Mouse (Mus musculus): ENCODE measurements around the gene Ang. TPM values are rescaled to one million over a fixed set of nuclear protein-coding genes. Genes with fewer than 3 reads are reported as not detected.

Gene Ang
- total RNA-seq, 1 experiment: 1.2 TPM

- no peaks in the 10 kb centered on the region for H3K36me3 ChIP-seq (ENCODE audit: control insufficient read depth, insufficient read depth, low read length, poor library complexity, severe bottlenecking)
- H3K9me3 ChIP-seq (ENCODE audit: control insufficient read depth, insufficient read depth, low read depth, low read length): no peaks in the 10 kb centered on the region
- in situ Hi-C loops (cut with MboI; ENCODE audit: low sequenced_read_pairs in 2 of 2, unreplicated experiment in 2 of 2): loop anchor here in 1 of 2 experiments (25.0 kb wide), 1 partner anchor 677 kb away; the partner anchor contains the start of gene Ang4
- no peak overlapping the region for H3K9ac ChIP-seq (ENCODE audit: insufficient read depth, low read depth, low read length, poor library complexity, severe bottlenecking)
- H3K27ac ChIP-seq (ENCODE audit: insufficient read depth, low read depth, low read length, poor library complexity, severe bottlenecking): no peak overlapping the region
- no peak for DNase-seq (ENCODE audit: low read depth, low spot score)
- no peak overlapping the region for H3K4me3 ChIP-seq (ENCODE audit: insufficient read depth in 1 of 2, low read depth in 1 of 2, low read length in 2 of 2, poor library complexity in 1 of 2, severe bottlenecking in 1 of 2)
- no peak for TF ChIP-seq HCFC1 (IDR thresholded peaks at IDR 0.05; ENCODE audit: borderline replicate concordance, insufficient read depth, low read length)
- no peak for TF ChIP-seq ZNF384 (IDR thresholded peaks at IDR 0.05; ENCODE audit: low read depth, low read length)
- H3K4me1 ChIP-seq (ENCODE audit: control insufficient read depth in 2 of 2, insufficient read depth in 2 of 2, low read length in 2 of 2, poor library complexity in 1 of 2): peaks cover 0 to 3% of the 10 kb centered on the region in 2 experiments; a peak in 2 of 4 replicates
These were observed 5.9 kb upstream of the Ang start for GRCm38 (mm10) chr14:51085086-51085485.

GRCm38 (mm10) chr14:51085911-51086310 is 5.0 kb upstream of the Ang start:
- Histone ChIP-seq H3K9me3 (ENCODE audit: control insufficient read depth, insufficient read depth, low read depth, low read length) (no peaks in the 10 kb centered on the region), H3K4me3 (ENCODE audit: insufficient read depth in 1 of 2, low read depth in 1 of 2, low read length in 2 of 2, poor library complexity in 1 of 2, severe bottlenecking in 1 of 2) (no peak overlapping the region), H3K27ac (ENCODE audit: insufficient read depth, low read depth, low read length, poor library complexity, severe bottlenecking) (no peak overlapping the region), H3K36me3 (ENCODE audit: control insufficient read depth, insufficient read depth, low read length, poor library complexity, severe bottlenecking) (no peaks in the 10 kb centered on the region), H3K4me1 (ENCODE audit: control insufficient read depth in 2 of 2, insufficient read depth in 2 of 2, low read length in 2 of 2, poor library complexity in 1 of 2) (peaks cover 0 to 2% of the 10 kb centered on the region in 2 experiments; a peak in 2 of 4 replicates), H3K9ac (ENCODE audit: insufficient read depth, low read depth, low read length, poor library complexity, severe bottlenecking) (no peak overlapping the region)
- in situ Hi-C loops (cut with MboI; ENCODE audit: low sequenced_read_pairs in 2 of 2, unreplicated experiment in 2 of 2): loop anchor here in 1 of 2 experiments (25.0 kb wide), 1 partner anchor 676 kb away; the partner anchor contains the start of gene Ang4
- DNase-seq (ENCODE audit: low read depth, low spot score): no peak
- no peak for TF ChIP-seq CHD2 (IDR thresholded peaks at IDR 0.05; ENCODE audit: low read depth, low read length)
- no peak for TF ChIP-seq ZNF384 (IDR thresholded peaks at IDR 0.05; ENCODE audit: low read depth, low read length)
- TF ChIP-seq ZC3H11A (IDR thresholded peaks at IDR 0.05; ENCODE audit: borderline replicate concordance, low read depth, low read length): no peak
- TF ChIP-seq HCFC1 (IDR thresholded peaks at IDR 0.05; ENCODE audit: borderline replicate concordance, insufficient read depth, low read length): no peak
- TF ChIP-seq MAFK (IDR thresholded peaks at IDR 0.05; ENCODE audit: insufficient read depth, low read depth, low read length): no peak

- DNase-seq (ENCODE audit: low read depth, low spot score): no peak
- H3K4me1 ChIP-seq (ENCODE audit: control insufficient read depth in 2 of 2, insufficient read depth in 2 of 2, low read length in 2 of 2, poor library complexity in 1 of 2): peaks cover 0 to 2% of the 10 kb centered on the region in 2 experiments; a peak in 2 of 4 replicates
- TF ChIP-seq HCFC1 (IDR thresholded peaks at IDR 0.05; ENCODE audit: borderline replicate concordance, insufficient read depth, low read length): no peak
- TF ChIP-seq ZNF384 (IDR thresholded peaks at IDR 0.05; ENCODE audit: low read depth, low read length): peak; percentile 94; the same call in 1 of the 2 replicates
- H3K9ac ChIP-seq (ENCODE audit: insufficient read depth, low read depth, low read length, poor library complexity, severe bottlenecking): no peak overlapping the region; the same call in 1 of the 2 replicates
- peak overlapping the region; percentile 70 to 92 for H3K4me3 ChIP-seq (ENCODE audit: insufficient read depth in 1 of 2, low read depth in 1 of 2, low read length in 2 of 2, poor library complexity in 1 of 2, severe bottlenecking in 1 of 2)
- in situ Hi-C loops (cut with MboI; ENCODE audit: low sequenced_read_pairs in 2 of 2, unreplicated experiment in 2 of 2): loop anchor here in 1 of 2 experiments (25.0 kb wide), 1 partner anchor 675 kb away; the partner anchor contains the start of gene Ang4
- no peak overlapping the region for H3K27ac ChIP-seq (ENCODE audit: insufficient read depth, low read depth, low read length, poor library complexity, severe bottlenecking)
- H3K9me3 ChIP-seq (ENCODE audit: control insufficient read depth, insufficient read depth, low read depth, low read length): no peaks in the 10 kb centered on the region
- no peaks in the 10 kb centered on the region for H3K36me3 ChIP-seq (ENCODE audit: control insufficient read depth, insufficient read depth, low read length, poor library complexity, severe bottlenecking)
These were observed 3.2 kb upstream of the Ang start for GRCm38 (mm10) chr14:51087762-51088161.

GRCm38 (mm10) chr14:51088166-51088969 is 2.6 kb upstream of the Ang start:
- H3K9me3 ChIP-seq (ENCODE audit: control insufficient read depth, insufficient read depth, low read depth, low read length): no peaks in the 10 kb centered on the region
- H3K27ac ChIP-seq (ENCODE audit: insufficient read depth, low read depth, low read length, poor library complexity, severe bottlenecking): peak overlapping the region; percentile 65; the same call in 1 of the 2 replicates
- TF ChIP-seq MAFK (IDR thresholded peaks at IDR 0.05; ENCODE audit: insufficient read depth, low read depth, low read length): peak; percentile 87
- no peak for TF ChIP-seq ZNF384 (IDR thresholded peaks at IDR 0.05; ENCODE audit: low read depth, low read length)
- TF ChIP-seq HCFC1 (IDR thresholded peaks at IDR 0.05; ENCODE audit: borderline replicate concordance, insufficient read depth, low read length): peak; percentile 13; the same call in 1 of the 2 replicates
- TF ChIP-seq CHD2 (IDR thresholded peaks at IDR 0.05; ENCODE audit: low read depth, low read length): no peak
- peak overlapping the region; percentile 70 to 92 for H3K4me3 ChIP-seq (ENCODE audit: insufficient read depth in 1 of 2, low read depth in 1 of 2, low read length in 2 of 2, poor library complexity in 1 of 2, severe bottlenecking in 1 of 2)
- in situ Hi-C loops (cut with MboI; ENCODE audit: low sequenced_read_pairs in 2 of 2, unreplicated experiment in 2 of 2): loop anchor here in 1 of 2 experiments (25.0 kb wide), 1 partner anchor 674 kb away; the partner anchor contains the start of gene Ang4
- peaks cover 0 to 2% of the 10 kb centered on the region in 2 experiments; a peak in 2 of 4 replicates for H3K4me1 ChIP-seq (ENCODE audit: control insufficient read depth in 2 of 2, insufficient read depth in 2 of 2, low read length in 2 of 2, poor library complexity in 1 of 2)
- peak overlapping the region; percentile 85 for H3K9ac ChIP-seq (ENCODE audit: insufficient read depth, low read depth, low read length, poor library complexity, severe bottlenecking)
- peak; percentile 70 for DNase-seq (ENCODE audit: low read depth, low spot score)
- H3K36me3 ChIP-seq (ENCODE audit: control insufficient read depth, insufficient read depth, low read length, poor library complexity, severe bottlenecking): no peaks in the 10 kb centered on the region

Data from ES-E14 (cell line).